Mouse (Mus musculus) erythroblast, embryonic 14.5 days (primary cell): ENCODE measurements around the gene Plekha5.

Source experiments
- GATA1 ChIP-seq: IDR thresholded peaks from 2 replicates; pipeline ENCODE4 v1.6.1; 2012; ENCODE audit warnings: low read length, inconsistent platforms, mixed read lengths
- TAL1 ChIP-seq: IDR thresholded peaks from 3 replicates; pipeline ENCODE4 v1.6.1; 2012; ENCODE audit warnings: low read length, inconsistent platforms, mixed read lengths

GRCm38 (mm10) chr6:140520961-140521360 lies 97.1 kb downstream of the Plekha5 start:
- TF ChIP-seq TAL1 (no peak), GATA1 (no peak)
